Mouse (Mus musculus) layer of hippocampus, postnatal 36 days (tissue): ENCODE data around the gene Tbc1d23. TPM values are rescaled to one million over a fixed set of nuclear protein-coding genes. Genes with fewer than 3 reads are reported as not detected.
A peak's percentile ranks its signal among the peaks of the same experiment; 100 is the strongest.
"Not testable (repeated sequence)": the region's sequence is repeated elsewhere in the genome, so short reads cannot be mapped to it uniquely, and the experiment has no call there.

Experiments
- DNase-seq, 2 experiments: peaks; one replicate each; pipeline ENCODE4 v3.0.0; 2022
- total RNA-seq, 2 experiments: library from RNA; stranded (reverse); gene quantifications; 2 replicates each; pipeline ENCODE4 v1.2.3; 2021

Tbc1d23 gene
- total RNA-seq: 10 to 100 TPM; 43.6 to 52.4 TPM

DNA sequence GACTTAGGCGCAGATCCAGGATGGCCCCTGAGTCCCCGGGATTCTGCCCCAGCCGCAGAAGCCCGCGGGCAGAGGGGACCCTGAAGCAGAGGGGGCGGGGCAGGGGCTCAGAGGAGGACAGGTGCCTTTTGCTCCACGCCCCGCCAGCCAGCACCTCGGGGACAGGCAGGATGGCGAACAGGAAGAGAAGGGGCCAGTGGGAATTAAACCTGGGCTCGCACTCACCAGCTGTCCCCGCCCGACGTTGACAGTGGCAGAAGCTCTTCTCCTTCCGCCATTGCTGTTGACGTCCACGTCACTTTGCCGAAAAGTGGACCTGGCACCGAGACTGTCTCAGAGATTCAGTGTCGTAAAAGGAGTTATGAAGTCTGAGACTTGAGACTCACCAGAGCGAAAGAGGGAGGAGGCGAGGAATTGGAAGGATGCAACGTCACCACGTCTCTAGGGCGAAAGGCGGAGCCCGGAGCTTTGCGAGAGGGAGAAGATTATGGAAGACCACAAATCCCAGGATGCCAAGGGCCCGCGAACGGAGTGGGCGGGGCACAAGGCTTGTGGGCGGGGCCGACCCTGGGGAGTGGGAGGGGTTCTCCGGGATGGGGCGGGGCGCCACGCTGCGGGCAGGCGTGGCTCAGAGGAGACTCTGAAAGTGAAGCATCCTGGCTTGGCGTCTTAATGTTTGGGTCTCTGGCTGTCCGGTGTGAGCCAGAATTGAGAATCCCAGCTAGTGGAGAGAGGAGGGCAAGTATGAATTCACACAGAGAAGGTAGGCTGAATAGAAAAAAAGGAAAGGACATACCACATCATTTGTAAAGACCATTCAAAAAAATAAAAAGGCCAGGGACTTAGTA is at the start of gene Tbc1d23:
Gene Tbc1d23 (minus strand): TSS at position 416 of the 848 bp plus-strand sequence.
- peak; percentile 96 to 97 for DNase-seq

DNA sequence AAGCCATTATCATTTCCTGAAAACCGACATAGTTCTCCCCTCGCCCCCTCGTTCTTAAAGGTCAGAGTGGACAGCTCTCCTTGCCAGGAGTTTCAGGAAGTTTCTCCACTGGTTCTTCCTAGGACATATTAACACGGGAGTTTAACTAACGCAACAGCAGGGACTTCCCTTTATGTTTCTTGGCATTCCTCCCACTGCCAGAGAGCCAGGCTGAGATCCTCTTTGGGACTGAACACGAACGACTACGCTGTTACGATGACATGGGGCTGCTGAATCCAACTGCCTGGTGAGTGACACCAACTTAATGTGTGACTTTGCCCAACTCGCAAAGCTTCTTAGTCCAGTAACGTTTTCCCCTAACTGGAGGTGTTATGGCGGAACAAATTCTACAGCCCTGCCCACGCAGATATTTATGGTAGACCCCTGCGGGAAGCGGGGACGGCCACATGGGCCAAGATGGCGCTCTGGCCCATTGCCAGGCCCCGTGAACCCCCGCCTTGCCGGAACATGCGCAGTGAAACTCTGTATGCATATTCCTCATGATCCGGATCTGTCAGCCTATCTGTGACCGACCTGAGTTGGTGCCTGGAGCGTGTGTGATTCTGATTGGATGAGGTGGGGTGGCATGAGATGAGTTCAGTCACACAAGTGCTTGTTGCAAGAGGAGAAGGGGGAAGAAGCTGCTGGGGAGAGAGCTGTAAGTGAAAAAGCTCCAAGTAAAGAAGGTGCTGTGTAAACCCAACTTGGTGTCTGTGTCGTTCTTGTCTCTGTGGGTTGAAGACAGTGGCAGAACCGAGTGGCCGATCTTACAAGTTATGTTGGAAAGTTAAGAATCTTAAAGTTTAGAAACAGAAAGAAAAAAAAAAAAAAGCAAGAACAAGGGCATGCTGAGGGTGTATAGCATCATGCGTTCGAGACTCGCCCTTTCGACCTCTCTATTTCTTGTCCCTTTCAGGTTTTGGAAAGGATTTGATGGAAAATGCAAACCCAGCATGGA is 49.2 kb upstream of the Tbc1d23 start:
- DNase-seq: no peak

DNA sequence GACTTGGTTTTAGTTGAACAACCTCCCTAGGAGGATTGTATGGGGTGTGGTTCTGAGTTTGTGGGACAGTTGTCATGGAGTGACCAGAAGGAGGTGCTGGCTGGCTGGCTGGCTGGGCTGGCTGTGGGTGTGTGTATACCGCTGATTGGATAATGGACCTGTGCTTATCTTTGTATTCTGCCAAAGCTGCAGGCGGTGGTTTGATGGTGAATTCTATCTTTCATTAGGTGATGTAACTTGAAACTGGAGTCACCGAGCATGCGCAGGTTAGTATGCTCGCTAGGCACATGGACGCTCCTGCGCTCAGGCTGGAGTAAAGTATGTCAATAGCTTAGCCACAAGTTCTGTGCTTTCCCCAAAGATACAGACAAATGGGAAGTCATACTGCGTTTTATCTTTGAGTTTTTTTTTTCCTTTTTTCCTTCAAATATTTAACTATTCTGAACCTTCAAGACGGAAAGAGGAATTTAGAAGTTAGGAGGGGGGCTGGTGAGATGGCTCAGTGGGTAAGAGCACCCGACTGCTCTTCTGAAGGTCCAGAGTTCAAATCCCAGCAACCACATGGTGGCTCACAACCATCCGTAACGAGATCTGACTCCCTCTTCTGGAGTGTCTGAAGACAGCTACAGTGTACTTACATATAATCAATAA is 47.8 kb upstream of the Tbc1d23 start:
- DNase-seq: no peak

DNA sequence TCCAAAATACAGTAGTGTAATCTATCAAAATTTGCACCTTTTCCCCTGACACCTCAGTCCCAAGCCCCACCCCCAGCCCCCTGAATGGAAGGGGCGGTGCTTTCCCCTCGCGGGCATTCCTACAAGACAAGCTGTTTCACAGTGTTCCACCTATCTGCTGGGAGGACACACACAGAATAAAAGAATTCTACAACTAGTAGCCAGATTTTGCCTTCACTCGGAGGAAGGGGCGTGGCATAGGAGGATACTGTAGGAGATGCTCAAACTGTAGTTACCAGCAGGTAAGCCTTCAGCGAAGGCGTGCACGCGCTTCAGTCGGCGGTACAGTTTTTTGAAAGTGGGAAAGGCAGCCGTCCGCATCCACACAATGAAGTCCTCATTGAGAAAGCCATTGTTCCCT is 38.4 kb upstream of the Tbc1d23 start:
- no peak for DNase-seq

DNA sequence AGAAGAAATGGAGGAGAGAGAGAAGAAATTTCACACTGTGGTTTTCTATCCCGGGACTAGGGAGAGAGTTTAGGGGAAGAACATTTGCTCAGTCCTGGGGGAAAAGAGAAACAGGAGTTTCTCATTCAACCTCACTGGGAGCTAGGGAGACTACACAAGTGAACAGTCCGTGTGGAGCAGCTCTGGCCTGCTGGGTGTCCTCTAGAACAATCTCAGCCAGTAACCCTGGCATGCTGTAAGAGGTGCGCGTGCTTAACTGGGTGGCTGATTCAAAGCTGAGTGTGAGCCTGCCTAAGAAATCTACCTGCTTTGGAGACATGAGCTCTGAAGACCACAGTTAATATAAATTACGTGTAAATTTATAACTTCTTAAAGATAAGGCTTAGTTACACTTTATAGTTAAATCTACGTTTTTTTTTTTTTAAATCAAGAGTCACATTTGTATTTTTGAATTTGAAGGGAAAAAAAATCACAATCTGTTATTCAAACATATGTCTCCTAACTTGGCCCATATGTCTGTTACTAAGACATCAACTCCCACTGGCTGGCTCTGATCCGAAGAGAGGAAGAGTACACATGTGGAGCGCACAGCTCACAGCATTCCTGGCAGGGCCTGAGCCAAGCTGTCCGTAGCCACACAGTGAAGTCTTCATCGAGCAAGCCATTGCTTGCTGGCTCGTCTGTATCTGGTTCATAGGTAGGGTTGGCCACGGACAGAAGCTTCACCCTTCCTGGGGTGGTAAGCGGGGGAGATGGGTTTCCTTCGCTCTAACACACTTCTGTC is 36.9 kb upstream of the Tbc1d23 start:
- peak; percentile 62 to 64 for DNase-seq

DNA sequence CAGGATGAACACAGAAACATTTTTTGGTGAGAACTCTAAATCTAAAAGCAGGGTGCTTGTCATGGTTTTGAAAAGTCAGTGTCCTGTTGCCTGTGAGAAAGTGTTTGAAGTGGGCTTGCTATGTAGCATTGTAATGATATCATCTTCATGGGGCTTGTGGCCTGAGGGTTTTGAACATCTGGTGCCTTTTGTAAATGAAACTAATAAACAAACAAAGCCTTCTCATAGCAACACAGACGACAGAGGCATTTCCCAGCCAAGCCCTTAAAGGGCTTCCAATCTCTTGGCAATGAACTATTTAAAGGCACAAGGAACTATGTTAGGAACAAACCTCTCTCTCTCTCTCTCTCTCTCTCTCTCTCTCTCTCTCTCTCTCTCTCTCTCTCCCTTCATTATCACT is 35.8 kb upstream of the Tbc1d23 start:
- no peak for DNase-seq

DNA sequence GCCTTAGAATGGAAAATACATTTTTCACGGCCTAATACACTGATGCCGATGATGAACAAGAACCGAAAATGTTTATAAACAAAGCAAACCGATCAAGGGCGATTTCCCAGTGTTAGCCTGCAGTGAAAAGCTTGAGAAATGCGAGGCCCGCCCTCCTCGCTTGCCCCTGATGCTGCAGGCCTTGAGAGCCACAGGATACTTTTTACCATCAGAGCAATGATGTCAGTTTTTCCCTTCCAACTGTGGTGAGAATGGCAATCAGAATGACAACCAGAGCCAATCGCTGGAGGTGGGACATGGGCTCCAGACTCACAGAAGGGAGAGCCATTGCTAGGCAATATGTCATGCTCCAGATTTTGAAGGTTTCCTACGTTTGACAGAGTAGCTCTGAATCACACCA is 28.8 kb upstream of the Tbc1d23 start:
- DNase-seq: no peak

DNA sequence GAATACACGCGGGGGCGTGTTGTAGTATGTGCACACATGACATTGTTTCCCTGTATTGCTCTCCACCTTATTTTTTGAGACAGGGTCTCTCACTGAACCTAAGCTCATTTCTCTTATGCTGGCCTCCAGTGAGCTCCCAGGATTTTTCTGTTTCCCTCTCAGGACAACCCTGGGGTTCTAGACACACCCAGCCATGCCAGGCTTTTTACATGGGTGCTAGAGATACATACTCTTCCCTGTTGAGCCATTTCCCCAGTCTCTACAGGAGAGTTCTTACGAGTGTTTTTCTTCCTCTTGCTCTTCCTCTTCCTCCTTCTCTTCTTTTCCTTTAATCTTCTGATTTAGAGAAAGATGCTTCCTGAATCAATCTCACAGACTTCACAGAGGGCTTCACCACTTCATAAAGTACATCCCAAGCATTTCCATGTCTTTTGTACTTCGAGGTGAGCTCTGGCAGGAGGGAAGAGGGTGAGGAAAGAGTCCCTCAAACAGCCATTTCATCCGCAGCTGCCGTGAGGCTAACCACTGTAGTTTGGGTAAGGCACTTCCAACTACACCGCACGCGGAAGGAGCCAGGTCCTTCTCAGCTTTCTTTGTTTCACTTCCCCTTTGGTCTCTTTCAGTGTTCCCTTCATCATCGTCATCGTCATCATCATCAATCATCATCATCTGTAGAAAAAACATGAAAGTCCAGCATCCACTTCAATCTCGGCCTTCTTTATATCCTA is 28.2 kb upstream of the Tbc1d23 start:
- no peak for DNase-seq

DNA sequence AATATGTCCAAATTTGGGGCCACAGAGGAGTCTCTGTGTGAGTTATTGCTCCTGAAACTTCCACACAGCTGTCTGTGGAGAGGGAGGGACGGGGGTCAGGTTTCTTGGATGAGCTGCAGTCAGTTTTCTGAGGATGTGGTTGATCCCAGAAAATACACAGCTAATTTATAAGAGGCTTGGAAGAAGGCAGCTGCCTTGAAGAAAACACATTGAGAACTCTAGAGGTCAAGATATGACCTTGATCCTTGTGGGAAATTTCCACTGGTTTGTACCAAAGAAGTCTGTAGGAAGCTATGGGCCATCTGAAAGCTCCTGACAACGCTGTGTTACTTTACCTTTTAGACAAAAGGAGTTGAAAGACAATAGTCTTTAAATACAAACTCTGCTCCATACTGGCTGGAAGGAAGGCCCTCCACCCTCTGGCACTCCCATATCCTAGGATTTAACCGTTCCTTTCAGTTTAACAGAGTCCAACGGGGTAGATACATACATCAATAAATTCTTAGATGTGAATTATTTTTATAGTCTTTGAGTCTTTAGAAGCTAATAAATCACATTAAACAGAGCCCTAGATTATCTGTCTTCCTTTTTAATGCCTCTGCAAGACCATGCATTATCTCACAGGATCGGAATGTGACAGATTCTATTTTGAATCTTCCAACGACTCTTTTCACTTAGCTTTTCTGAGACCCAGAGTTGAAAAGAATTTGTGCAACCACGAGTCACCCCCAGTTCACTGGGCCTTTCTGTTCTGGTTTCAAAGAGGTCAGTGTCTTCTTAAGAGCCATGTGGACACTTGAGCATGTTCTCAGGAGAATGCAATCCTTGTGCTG is 20.5 kb upstream of the Tbc1d23 start:
- no peak for DNase-seq

DNA sequence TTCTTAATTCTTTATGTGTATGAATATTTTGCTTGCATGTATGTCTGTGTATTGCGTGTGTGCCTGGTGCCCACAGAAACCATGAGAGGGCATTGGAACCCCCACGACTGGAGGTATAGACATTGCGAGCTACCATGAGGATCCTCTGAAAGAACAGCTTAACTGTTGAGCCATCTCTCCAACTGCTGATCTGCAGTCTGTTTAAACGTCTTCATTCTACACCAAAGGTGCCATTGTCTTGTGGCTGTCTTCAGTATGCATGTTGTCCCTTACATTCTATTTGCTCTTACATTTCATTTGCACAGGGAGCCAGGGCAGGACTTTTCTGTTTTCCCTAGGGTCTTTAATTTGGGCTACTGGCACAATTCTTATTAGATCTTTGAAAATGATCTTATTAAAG is 19.7 kb upstream of the Tbc1d23 start:
- no peak for DNase-seq

DNA sequence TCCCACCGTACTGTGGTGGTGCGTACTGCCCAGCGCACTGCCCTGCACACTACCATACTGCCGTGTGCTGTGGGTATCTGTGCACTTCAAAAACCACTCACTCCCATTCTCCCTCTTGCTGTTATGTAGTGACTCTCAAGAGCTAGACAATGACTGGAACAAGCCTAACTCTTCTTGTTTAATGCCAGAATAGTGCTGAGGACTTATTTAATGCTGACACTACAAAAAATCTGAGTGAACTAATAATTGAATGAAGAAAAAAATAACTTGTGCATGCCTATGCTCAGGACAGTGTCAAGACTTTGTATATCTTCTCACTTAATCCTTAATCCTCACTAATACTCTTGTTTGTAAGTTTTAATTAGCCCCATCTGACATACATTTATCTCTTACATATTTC is 16.2 kb upstream of the Tbc1d23 start:
- DNase-seq: no peak

DNA sequence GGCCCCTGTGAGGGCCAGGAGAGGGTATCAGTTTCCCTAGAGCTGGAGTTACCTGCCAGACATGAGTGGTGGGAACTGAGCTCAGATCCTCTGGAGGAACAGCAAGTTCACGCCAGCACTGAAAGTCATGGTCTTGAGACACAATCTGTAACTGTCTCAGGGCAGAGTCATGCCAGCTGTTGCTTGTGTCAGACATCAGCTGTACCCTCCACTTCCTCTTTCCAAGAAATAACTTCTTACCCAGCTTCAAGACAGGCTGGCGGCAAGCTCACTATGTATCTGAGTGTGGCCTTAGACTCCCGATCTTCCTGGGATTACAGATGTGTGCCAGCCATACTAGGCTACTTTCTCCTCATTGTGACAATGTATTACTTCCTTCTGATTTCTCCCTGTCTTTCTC is 15.3 kb upstream of the Tbc1d23 start:
- DNase-seq: no peak

DNA sequence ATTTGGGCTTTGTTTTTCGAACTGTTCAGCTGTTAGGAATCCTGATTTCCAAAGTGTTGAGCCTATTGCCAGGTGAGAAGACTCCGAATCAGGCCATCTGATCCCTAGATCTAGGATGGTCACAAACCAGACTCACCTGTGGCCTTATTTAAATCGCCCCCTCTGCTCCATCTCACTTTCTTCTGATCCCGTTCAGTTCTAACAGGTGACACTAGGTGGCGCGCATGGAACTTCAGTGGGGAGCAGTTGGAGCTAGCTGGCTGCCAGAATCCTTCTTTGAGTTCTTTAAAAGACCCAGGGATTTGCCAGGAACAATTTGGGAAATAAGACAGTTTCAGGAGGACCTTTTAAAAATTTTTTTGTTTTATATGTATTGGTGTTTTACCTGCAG is 12.5 kb upstream of the Tbc1d23 start:
- DNase-seq: peak; percentile 68 to 77

DNA sequence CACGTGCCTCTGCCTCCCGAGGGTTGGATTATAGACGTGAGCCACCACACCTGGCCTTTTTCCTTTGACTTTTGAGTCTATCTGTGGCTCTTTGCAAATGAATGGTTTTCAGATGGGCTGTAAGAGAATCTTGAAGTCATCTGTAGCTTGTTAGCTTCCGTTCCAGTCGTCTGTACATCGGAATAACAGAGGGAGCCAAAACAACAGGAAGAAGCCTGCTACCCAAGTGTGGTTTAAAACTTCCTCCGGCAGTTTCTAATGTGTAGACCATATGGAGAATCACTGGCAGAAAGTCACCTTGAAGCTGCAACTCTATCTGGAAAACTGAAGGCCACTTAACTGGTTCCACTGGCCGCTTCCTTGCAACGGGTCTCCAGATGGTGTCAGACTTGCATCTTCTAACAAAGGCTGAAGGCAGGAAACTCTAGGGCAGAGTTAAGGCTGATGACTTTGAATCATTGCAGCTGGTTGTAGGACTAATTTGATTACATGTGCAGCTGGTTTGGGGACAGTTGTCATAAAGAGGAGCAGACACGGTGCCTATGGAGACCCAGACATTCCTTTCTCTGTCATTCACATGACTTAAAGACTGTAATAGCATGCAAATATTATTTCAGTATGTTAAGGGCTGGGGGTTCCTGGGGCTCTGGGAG is 12.0 kb upstream of the Tbc1d23 start:
- DNase-seq: no peak

DNA sequence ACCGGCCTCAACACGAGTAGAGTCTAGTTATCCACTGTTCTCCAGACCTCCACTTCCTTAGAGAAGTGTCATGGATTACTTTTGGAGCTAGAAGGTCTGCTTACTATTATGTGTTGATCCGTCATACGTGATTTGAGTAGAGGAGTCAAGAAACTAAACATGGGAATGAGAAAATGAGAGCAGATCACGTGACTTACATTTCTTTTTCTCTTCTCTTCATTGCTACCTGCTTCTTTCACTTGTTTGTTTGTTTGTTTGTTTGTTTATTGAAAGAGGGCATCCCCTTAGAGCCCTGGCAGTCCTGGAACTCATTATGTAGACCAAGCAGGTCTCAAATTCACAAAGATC is 11.5 kb upstream of the Tbc1d23 start:
- DNase-seq: no peak

DNA sequence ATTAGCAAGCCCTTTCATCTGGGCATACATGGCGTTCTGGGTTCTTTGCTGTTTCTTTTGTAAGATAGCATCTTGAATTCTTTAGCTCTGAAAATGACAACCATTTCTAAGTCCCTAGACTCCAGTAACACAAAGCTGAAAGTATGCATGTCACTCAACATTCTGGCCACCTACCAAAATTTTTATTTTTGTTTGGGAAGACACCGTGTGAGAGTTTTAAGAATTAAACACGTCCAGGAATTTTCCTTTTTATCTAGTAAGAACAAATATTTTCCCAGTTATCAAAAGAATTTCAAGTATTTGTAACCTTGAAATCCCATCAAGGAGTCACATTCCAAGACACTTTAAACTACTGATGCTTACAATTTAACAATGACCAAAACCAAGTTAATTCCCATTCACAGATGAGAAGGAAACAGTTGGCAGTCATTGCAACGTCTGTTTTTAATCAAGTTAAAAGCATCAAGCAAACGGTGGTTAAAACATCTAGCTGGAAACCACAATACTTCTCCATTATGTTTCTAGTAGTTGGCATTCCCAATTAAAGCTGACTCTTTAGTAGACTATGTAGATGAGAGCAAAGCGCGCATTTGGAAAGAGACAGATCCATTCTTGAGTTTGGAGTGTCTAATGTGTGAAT is 4.7 kb upstream of the Tbc1d23 start:
- no peak for DNase-seq

DNA sequence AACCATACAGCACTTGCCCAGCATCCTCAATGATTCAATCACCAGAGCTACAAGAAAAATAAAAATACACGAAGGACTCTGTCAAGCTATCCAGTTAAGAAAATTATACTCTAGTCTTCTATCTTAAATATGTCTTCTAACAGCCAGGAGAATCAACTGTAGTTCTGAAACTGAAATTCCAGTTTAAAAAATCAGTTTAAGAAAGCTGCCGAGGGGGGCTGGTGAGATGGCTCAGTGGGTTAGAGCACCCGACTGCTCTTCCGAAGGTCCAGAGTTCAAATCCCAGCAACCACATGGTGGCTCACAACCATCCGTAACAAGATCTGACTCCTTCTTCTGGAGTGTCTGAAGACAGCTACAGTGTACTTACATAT is 620 bp upstream of the Tbc1d23 start:
- DNase-seq: not testable (repeated sequence)

DNA sequence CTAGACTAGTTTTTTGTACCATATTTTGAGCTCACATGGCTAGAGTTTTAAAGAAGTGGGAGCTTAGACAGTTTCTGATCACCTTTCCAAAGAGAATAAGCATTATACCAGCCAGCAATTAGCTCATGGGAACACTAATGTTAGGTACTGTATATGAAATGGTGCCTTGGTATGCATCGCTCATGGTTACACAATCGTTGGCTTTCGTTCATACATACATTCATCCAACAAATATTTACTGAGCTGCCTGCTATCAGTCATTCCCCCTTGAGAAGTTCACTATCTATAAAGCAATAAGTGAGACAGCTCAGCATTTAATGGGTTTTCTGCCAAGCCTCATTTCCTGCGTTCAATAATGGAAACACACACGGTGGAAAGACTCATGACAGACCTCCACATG is 4.9 kb downstream of the Tbc1d23 start:
- DNase-seq: no peak

DNA sequence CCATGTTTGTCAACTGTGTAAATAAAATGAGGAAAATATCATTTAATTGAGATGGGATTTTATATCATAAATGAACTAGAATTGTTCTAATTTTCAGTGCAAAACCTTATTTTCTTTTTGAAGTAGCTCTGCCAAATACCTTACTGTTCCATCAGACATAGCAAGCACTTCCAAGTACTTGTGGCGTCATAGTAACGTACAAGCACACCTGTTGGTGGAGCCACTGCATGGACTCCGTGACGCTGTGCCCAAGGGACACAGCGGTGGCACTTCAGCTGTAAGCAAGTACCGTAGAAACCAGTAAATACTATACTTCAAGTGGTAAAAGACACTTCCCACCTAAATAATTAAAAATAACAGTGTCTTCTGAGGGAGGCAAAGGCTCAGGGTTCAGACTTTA is 10.9 kb downstream of the Tbc1d23 start:
- DNase-seq: no peak

DNA sequence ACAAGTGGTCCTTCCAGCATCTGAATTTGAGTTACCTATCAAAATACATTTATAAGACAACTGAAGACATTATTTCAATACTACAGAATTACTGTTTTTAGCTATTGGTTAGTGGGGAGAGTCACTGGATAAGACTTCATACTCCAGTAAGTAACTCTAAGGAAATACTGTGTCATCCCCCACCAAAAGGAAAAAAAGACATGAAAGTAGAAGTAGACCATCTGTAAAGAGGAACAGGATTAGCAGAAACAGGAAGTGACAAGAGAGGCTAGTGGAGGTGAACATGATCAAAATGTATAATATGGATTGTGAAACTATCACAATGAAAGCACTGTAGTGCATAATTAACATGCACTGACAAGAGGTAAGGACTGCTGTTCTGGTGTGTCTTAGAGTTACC is 15.3 kb downstream of the Tbc1d23 start:
- DNase-seq: no peak
